11 mouse cellular contexts compared by ENCODE assay signal in the genomic region with DNA sequence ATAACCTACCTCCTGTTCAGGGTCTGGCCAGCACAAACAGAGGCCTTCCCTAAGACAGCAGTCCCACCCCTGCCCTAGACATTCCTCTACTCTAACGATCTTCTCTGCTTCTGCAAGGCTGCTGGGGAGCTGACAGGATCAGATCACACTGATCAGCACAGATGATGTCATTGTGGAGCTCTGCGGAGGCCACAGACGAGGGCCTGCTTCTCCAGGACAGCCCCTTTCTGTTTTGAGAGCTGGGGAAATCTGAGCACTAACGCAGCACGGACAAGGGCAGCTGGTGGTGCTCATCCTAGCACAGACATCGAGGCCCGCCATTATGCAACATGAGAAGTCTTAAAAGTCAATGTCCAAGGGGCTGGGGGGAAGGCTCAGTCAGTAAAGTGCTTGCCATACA.
A peak's percentile ranks its signal among the peaks of the same experiment; 100 is the strongest.
DNase-seq lines count a peak whose midpoint lies in the region; ATAC-seq and TF ChIP-seq lines count a peak whose summit lies in the region.
"Had no signal": no experiment of that assay in that cellular context is flagged by ENCODE, and none has a peak within 500 bp of the region (broad histone marks: within the 10 kb centered on the region; RNA-seq: fewer than 3 reads in every experiment).

No protein-coding gene starts in this region.

- WGBS in kidney, postnatal 0 days, result 17% methylated on average over 7 of the region's 7 CpGs
- 44% methylated on average over 7 of the region's 7 CpGs for WGBS in hindbrain, embryonic 16.5 days
- 33% methylated on average over 7 of the region's 7 CpGs for WGBS in neural tube, embryonic 15.5 days

- DNase-seq in frontal cortex, postnatal 36 days (ENCODE audit: low spot score in 2 of 2), result no peak
- peak; percentile 67 for DNase-seq in kidney, postnatal 0 days (ENCODE audit: low spot score)
- DNase-seq in kidney, adult 18-20 months, result no peak
- no peak for DNase-seq in liver
- DNase-seq in cerebellum, adult 18-20 months, result no peak
- DNase-seq: left cerebral cortex, postnatal 4 days; thymus, postnatal 14 days had no signal

- no peak overlapping the region for H3K9ac ChIP-seq in kidney, postnatal 0 days (ENCODE audit: low read depth, low read length)
- peak overlapping the region; percentile 14; the same call in 1 of the 2 replicates for H3K9ac ChIP-seq in hindbrain, embryonic 16.5 days (ENCODE audit: low read depth, low read length)
- no peak overlapping the region for H3K9ac ChIP-seq in neural tube, embryonic 15.5 days (replicated peaks)

- H3K9me3 ChIP-seq in kidney, postnatal 0 days (replicated peaks; ENCODE audit: low read length), result no peaks in the 10 kb centered on the region
- no peaks in the 10 kb centered on the region for H3K9me3 ChIP-seq in hindbrain, embryonic 16.5 days (ENCODE audit: control insufficient read depth, low read length)
- H3K9me3 ChIP-seq in neural tube, embryonic 15.5 days (replicated peaks), result no peaks in the 10 kb centered on the region

- TF ChIP-seq CTCF in kidney, postnatal 0 days (IDR thresholded peaks at IDR 0.05; ENCODE audit: low read depth), result no peak

- peak; percentile 38; the same call in 1 of the 2 replicates for ATAC-seq in frontal cortex, adult (ENCODE audit: low TSS enrichment)
- ATAC-seq in kidney, postnatal 0 days (replicated peaks; ENCODE audit: low FRiP score, low read depth), result no peak; the same call in 1 of the 2 replicates
- ATAC-seq in hindbrain, embryonic 16.5 days, result no peak
- no peak for ATAC-seq in neural tube, embryonic 15.5 days (ENCODE audit: low FRiP score)

- H3K4me3 ChIP-seq in kidney, postnatal 0 days (replicated peaks; ENCODE audit: low read depth, low read length), result no peak overlapping the region
- H3K4me3 ChIP-seq in hindbrain, embryonic 16.5 days (ENCODE audit: low read length), result no peak overlapping the region
- no peak overlapping the region for H3K4me3 ChIP-seq in neural tube, embryonic 15.5 days (replicated peaks)

- no peak overlapping the region for H3K27ac ChIP-seq in kidney, postnatal 0 days
- no peak overlapping the region for H3K27ac ChIP-seq in hindbrain, embryonic 16.5 days (ENCODE audit: low read depth, low read length)
- peak overlapping the region; percentile 49 for H3K27ac ChIP-seq in neural tube, embryonic 15.5 days (replicated peaks)

- H3K4me2 ChIP-seq in kidney, postnatal 0 days (ENCODE audit: low read length), result no peak overlapping the region
- H3K4me2 ChIP-seq in hindbrain, embryonic 16.5 days (ENCODE audit: low read length), result no peak overlapping the region
- no peak overlapping the region for H3K4me2 ChIP-seq in neural tube, embryonic 15.5 days

- no peaks in the 10 kb centered on the region for H3K36me3 ChIP-seq in kidney, postnatal 0 days (ENCODE audit: insufficient read depth, low read length)
- no peaks in the 10 kb centered on the region for H3K36me3 ChIP-seq in hindbrain, embryonic 16.5 days (ENCODE audit: control insufficient read depth, insufficient read depth, low read length)
- H3K36me3 ChIP-seq in neural tube, embryonic 15.5 days, result no peaks in the 10 kb centered on the region
- H3K36me3 ChIP-seq: G1E had no signal

- no peaks in the 10 kb centered on the region for H3K4me1 ChIP-seq in kidney, postnatal 0 days (replicated peaks; ENCODE audit: insufficient read depth, low read length)
- no peaks in the 10 kb centered on the region; the same call in 1 of the 2 replicates for H3K4me1 ChIP-seq in hindbrain, embryonic 16.5 days (ENCODE audit: control insufficient read depth, insufficient read depth, low read depth, low read length)
- H3K4me1 ChIP-seq in neural tube, embryonic 15.5 days, result peaks cover 51% of the 10 kb centered on the region

- no peaks in the 10 kb centered on the region for H3K27me3 ChIP-seq in kidney, postnatal 0 days (ENCODE audit: insufficient read depth, low read length)
- no peaks in the 10 kb centered on the region; the same call in 1 of the 2 replicates for H3K27me3 ChIP-seq in hindbrain, embryonic 16.5 days (replicated peaks; ENCODE audit: control insufficient read depth, insufficient read depth, low read length)
- H3K27me3 ChIP-seq in neural tube, embryonic 15.5 days (replicated peaks), result no peaks in the 10 kb centered on the region
